Mouse (Mus musculus) lung, postnatal 4 days (tissue): ENCODE measurements at regions not wholly inside any gene's neighbourhood (a gene's known extent, or its start where the extent isn't known, plus 50 kb on each side); places are given as distances from the start of the nearest gene placed in this dataset.

Source experiments
- DNase-seq, 2 experiments: peaks; one replicate each; pipeline ENCODE4 v3.0.0; 2021

DNA sequence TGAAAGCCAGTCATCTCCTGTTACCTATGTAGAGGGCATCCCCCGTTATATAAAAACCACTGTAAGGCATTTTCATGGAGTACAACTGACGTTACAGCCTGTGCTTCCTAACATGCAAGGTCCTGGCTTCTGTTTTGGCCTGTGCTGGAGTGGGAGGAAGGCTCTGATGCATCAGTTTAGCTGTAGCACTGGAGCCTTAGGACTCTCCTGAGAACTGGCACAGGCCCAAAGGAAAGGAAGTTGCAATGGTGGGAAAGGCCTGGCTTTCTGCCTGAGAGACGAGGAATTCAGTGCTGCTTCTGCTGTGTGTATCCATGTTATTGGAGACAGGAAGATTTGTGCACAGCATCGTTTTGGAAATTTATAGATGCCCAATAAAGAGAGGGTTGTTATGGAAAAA is 144.2 kb upstream of the Gm5148 start:
- DNase-seq: peak in 1 of 2 experiments; percentile 36

DNA sequence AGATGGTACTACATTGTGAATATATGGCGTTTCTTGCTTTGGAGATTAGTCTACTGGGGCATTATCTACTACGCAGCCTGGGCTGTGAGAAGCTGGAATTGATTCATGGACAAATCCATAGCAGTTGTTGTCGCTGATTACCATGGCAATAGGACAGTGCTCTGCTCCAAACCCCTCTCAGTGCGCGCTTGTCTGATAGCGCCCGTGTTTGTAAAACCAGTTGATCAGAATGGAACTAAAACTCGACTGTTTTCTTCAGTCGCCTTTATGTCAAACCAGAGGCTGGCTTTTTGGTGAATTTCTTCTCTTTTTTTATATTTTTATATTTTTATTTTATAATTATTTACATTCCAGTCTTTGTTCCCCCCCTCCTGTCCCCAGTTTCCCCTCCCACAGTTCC is 138.5 kb upstream of the Gm5148 start:
- DNase-seq: no peak

- no peak for DNase-seq
Measured at GRCm38 (mm10) chr3:37860715-37861461, 136.6 kb upstream of the Gm5148 start.

DNA sequence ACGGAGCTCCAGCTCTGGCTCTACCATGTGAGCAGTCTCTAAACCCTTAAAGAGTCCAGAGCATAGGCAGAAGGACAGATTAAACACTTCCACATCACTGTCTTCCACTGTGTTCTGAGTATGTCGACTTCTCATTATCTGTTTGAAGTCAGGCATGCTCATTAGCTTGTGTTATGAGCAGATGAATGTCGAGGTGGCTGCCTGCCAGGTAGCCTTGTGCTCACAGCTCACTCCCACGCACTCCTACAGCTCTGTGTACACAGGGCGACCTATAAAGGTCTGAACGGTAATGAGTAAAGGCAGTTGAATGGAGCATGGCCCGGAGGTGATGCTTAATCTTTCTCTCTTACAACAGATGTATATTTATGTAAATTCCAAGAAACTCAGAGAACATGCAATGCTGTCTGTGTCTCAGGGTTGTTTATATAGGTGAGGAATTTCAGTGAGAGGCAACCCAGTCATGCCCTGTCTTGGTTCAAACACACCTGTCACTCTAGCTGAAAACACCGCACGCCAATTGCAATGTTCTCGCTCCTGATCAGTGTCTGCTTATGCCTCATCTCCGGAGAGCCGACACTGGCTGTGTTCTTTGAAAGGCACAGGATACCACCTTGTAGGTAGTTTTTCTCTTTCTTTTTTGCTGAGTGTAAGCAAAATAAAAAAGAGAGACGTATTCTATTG is 135.9 kb upstream of the Gm5148 start:
- peak in 1 of 2 experiments; percentile 52 for DNase-seq

DNA sequence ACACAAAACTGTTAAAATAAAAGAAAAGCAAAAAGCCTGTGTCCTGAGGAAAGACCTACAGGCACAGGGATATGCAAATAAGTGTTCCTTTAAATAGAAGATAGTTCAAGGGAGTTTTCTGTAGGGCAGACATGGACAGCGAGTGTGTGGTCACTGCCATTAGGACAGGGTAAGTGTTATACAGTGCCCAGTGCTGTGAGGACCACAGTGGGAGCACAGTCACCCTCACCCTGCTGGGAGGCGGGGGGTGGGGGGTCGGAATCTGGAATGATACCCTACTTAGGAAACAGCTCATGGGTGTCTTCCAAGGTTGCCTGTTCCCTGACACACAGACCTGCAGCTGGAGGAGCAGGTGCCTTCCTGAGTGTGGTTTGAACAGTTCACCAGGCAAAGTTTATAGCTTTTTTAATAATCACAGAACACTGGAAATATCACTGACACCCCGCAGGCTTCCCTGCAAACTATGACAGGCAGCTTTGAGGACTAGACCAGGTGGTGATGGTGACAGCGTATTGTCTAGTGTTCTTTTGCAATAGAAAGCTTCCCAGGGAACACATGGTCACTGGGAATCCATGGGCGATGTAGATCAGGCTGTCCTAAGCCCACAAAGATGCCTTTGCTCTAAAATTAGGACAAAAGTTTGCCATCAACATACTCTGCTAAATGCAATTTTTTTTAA is 134.5 kb upstream of the Gm5148 start:
- DNase-seq: no peak

DNA sequence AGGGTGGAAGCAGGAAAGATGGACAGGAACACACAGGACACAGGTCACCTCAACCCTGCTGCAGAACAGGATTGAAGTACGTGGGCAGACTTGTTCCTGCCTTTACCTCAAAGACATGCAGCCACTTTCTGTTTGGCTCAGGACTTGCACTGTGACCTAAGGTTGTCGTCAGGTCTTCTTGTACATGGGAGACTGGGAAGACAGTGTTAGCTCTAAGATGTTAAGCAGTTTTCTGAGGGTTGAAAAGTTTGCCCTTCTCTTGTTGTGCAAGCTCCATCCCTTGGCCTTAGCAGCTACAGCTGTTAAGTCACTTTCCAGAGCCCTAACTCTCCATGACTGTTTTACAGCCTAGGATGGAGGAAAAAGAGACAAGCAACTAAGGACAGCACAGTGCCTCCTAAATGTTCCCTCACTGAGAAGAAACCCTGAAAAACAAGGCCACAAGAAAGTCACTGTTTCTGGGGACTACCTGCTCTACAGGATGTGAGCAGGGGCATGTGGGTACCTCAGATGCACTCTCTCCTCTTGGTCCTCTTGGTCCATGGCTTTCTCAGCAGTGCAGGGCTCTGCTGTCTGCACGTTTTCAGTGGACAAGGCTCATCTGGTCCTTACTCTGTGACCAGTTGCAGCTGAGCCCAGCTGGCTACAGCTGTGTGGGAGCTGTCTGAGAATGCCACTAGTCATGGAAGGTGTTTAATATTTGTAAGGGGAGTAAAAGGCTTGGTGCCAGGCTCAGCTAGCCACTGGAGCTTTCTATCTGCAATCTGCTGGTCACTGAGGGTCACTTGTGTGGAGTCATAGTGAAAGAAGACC is 122.1 kb upstream of the Gm5148 start:
- peak; percentile 54 to 84 for DNase-seq

DNA sequence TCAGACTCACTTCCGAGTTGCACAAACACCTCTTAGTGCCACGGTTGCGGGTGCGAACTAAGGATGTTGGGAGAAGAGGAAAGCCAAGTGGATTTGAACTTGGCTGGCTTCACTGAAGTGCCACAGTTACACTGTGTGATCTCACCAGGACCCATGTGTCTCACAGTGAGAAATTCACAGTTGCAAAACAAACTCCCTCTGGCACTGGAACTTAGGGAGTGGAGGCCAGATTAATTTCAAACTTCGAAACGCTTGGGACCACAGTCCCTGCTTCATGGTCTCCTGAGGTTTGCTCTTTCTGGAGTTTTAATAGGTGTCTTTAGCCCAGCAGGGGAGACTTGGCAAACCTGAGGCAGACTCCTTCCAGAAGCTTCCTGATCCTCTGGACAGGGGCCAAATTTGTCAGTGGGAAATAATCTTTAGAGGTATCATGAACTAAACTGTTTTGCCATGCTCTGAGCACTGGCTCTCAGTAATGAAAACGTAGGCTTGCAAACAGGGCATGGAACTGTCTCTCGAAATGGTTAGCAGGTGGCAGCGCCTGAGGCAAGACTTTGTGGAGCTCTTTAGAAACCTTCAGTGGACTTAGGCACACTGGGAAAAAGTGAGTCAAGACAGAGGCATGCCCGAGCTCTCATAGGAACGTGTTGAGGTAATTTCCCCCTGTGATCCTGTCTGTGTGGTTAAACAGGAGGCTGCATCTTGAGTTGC is 121.2 kb upstream of the Gm5148 start:
- peak in 1 of 2 experiments; percentile 47 for DNase-seq

DNA sequence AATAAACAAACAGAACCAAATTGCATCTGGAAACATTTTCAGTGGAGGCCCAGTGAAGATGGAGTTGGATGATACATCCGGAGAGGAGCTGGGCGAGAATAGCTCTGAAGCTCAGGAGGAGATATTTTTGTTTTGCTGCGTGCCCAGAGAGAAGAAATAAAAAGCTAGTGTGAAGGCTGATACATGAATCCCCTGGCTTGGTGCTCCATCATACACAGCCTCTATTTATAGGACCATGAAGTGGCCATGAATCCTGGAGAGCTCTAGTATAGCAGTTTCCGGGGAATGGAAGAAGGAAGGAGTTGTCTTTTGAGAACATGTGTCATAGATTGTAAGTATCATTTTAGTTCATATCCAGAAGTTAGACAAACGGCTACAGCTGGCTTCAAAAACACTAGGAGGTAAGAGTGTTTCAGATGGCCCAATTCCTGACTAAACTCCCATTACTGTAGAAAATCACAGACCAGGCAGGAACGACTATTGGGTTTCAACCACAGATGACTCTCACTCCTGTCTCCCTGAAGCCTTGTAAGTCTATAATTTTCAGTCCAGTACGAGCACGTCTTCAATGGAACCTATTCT is 120.5 kb upstream of the Gm5148 start:
- no peak for DNase-seq

DNA sequence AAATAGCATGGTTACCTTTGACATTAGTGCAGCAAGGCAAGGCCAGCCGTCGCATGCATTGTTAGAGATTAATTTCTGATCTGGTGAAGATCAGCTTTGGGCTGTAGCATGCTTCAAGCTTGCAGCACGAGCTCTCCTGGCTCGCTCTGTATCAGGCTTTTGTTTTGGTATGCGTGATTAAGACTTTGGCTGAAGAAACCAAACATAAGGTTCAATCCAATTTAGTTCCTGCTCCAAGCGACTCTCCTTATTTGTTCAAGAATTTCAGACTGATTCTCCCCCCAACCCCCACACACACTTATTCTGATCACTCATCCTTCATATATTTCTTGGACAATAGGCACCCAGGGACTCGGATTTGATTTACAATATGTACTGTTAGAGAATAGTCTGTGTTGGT is 118.0 kb upstream of the Gm5148 start:
- no peak for DNase-seq

DNA sequence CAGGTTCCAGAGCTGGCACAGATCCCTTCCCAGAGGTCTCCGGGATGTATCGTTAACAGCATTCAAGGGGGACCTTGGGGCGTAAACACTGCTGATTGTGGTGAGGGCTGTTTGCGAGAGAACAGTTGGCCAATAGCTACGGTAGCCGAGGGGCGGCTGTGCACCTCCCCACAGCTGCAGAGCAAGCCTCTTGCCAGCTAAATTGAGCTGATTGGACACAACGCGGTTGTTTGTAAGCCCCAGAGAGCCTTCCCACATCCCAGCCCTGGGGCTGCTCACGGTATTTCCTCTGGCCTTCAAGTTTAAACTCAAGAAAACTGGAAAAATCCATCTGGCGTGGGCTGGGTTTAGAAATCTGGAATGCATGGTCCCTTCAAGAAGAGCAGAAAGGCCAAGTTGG is 114.6 kb upstream of the Gm5148 start:
- peak; percentile 29 to 75 for DNase-seq

DNA sequence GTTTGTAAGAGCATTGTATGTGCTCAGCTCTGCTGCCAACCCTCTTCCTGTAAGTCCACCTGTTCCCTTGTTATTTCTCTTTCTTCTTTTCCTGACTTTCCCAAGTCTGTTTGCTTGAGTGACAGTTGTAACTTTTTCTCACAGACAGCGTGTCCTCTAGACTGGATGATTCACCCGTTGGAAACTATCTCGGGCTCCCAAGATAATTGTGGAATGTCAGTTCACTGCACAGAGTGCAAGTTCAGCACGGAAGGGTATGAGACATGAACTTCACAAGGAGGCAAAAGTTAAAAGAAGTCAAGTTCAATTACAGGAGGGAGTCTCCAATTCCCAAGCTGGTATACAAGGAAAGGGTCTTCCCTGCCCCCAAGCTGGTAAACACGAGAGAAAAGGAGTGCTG is 112.5 kb upstream of the Gm5148 start:
- DNase-seq: peak in 1 of 2 experiments; percentile 3

DNA sequence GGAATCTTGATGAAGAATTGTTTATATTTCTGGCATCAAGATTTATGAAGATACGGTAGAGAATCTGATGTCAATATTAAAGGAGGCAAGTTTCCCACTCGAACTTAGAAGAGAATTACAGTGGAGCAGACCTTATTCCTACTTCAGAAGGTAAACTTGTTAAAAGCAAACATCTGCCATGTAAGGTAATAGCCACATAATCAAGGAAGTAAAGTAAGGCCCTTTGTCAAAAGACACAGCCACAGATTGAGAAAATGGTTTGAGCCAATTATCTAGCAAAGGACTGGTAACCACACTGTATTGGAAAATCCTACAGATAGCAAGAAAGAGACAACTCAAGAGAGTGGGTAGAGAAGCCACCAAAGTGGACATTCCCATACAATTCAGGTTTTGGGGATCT is 111.4 kb upstream of the Gm5148 start:
- DNase-seq: no peak

DNA sequence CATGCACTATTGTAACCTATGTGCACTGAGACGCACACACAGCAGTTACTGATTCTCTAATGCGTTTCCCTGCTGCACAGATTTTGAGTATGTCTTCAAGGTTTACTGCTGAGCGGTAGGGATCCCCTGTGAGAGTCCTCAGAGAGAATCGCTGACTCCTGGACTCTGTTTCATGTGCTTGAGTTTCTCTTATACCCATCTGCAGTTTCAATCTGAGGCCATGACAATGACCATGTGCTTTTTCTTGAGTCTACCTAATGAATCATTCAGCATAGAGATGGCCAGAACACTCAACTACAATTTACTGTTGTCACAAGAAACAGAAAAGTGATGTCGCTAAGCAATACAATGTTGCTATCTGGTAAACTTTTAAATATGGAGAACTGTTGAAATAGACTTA is 110.8 kb upstream of the Gm5148 start:
- DNase-seq: peak in 1 of 2 experiments; percentile 2

- DNase-seq: peak in 1 of 2 experiments; percentile 2
Measured at GRCm38 (mm10) chr3:37834626-37835025, 110.3 kb upstream of the Gm5148 start.

GRCm38 (mm10) chr3:37833387-37833786 is 109.1 kb upstream of the Gm5148 start:
- peak in 1 of 2 experiments; percentile 1 for DNase-seq

DNA sequence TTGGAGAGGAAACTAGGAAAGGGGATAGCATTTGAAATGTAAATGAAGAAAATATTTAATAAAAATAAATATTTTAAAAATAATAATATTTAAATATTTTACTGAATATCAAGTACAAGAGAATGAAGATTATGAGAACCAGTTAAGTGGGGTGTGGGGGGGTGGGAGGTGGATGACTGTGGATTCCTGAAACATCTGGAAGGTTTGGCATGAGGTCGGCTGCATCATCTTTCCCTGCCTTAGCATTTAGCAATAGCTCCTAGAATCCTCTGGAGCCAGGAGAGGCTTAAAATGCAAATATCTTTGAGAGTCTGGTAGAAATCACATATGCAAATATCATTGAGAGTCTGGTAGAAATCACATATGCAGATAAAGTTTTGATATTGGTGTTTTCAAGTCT is 103.3 kb upstream of the Gm5148 start:
- no peak for DNase-seq

DNA sequence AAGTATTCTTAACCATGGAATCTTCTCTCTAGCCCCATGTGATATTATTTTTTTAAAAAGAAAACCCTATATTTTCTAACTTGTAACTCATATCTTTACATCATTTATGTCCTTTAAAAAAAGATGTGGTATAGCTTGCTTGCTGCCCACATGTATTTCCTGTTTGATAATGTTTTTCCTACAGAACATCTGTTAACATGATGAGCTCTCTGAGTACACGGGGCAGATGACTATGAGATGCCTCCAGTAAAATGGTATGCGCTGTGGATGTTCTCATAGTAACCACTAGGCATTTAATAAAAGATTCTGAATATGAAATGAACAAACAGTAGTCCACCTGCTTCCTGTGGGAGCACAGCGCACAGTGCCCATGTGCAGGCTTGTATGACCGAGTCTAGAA is 101.3 kb upstream of the Gm5148 start:
- no peak for DNase-seq

DNA sequence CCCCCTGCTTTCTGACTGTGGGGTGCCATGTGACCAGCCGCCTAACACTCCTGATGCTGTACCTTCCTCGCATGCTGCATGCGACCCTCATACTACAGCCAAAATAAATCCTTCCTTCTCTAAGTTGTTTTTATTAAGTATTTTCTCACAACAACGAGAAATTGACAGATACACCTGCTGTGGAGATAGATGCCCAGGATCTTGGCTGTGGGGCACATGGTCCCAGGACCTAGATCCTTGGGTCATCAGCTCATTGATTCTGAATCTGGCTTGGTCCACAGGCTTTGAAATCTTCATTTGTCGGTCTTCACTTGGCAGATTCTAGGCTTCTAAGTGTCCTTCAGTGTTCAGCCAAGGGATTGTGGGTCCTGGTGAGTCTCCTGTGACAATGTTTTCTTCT is 100.4 kb upstream of the Gm5148 start:
- DNase-seq: no peak

DNA sequence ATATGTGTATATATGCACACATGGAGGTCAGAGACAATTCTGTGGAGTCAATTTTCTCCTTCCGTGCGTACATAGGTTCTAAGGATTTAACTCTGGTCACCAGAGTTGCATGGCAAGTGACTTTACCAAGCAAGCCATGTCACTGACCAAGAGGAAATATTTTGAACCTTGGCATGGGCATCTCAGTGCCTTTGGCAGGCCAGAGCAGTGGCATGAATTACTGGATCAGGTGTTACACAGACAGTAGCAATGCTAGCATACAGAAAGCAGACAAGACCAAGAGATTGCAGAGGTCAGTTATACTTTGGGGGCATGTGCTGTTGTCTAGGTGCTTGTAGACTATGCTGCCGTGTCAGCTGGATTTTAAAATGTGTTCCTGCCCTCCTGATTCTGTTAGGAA is 95.2 kb upstream of the Gm5148 start:
- no peak for DNase-seq

GRCm38 (mm10) chr3:37817434-37817805 is 93.1 kb upstream of the Gm5148 start:
- DNase-seq: no peak

DNA sequence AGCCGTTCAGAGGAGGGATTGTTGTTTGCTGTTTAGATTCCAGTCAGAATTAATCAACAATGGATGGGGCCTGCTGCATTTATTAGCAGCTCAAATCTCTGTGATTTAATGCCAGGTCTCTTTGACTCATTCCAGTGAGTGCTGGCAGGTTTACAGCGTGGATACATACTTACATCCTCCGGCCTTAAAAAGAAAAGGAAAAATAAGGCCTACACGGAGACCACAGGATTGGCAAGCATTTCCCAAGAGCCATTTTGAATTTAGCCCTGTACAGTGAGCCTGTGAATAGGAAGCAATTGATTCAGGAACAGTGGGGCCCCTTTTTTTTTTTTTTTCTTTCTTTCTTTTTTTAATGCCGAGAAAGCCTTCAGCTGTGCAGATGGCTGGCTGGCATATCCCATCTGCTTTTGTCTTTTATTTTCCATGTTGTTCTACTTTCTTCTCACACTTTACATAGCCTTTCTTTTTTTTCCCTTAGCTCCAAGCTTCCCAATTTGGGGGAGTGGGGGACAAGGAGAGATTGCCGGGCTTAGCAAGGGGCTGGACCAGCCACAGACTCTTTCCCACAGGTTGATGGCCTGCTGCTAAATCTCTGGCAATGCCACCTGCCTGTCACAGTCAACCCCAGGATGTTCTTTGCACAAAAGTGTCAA is 92.6 kb upstream of the Gm5148 start:
- DNase-seq: no peak

GRCm38 (mm10) chr3:37815771-37816170 is 91.5 kb upstream of the Gm5148 start:
- DNase-seq: no peak
